Mouse (Mus musculus): ENCODE measurements around the gene Rad51c. TPM values are rescaled to one million over a fixed set of nuclear protein-coding genes. Genes with fewer than 3 reads are reported as not detected.
A peak's percentile ranks its signal among the peaks of the same experiment; 100 is the strongest.
"Not testable (repeated sequence)": the region's sequence is repeated elsewhere in the genome, so short reads cannot be mapped to it uniquely, and the experiment has no call there.

Rad51c gene
- total RNA-seq (2014; fragmentation: Nextera tagmentation): 4.4 and 4.7 TPM in 2 replicates
- 3.8 and 5.8 TPM in 2 replicates for total RNA-seq (2017)
- 0.59 and 0.74 TPM in 2 replicates for polyA plus RNA-seq (2012)

GRCm38 (mm10) chr11:87404876-87405275, at the start of gene Rad51c, which contains the start of gene Tex14:
TSS of gene Rad51c (minus strand) at chr11:87404954.
TSS of gene Tex14 (plus strand) at chr11:87405065.
- Histone ChIP-seq H3K9me3 (replicated peaks) (no peaks in the 10 kb centered on the region), H3K36me3 (replicated peaks) (peaks cover 2% of the 10 kb centered on the region), H3K4me3 (ENCODE audit: low read depth, low read length) (peak within 1 kb of the TSS; percentile 75), H3K4me1 (ENCODE audit: insufficient read depth, low read depth, low read length) (peaks cover 14% of the 10 kb centered on the region), H3K27me3 (ENCODE audit: insufficient read depth, low read length) (peaks cover 4% of the 10 kb centered on the region)
- TF ChIP-seq GATA1 (IDR thresholded peaks at IDR 0.05; ENCODE audit: borderline replicate concordance, low read length): no peak
- no peak for TF ChIP-seq POLR2AphosphoS5 (IDR thresholded peaks at IDR 0.05; ENCODE audit: insufficient replicate concordance, low read depth, low read length)
- no peak for TF ChIP-seq TAL1 (conservative IDR thresholded peaks at IDR 0.05; ENCODE audit: low read depth, low read length)
- TF ChIP-seq GATA2 (IDR thresholded peaks at IDR 0.05; ENCODE audit: borderline replicate concordance, low read depth, low read length): no peak
- no peak for TF ChIP-seq CTCF (IDR thresholded peaks at IDR 0.05; ENCODE audit: low read depth, low read length)
- no peak for ATAC-seq (ENCODE audit: extremely low read depth, insufficient number of reproducible peaks, low FRiP score, poor library complexity, severe bottlenecking)
- DNase-seq (ENCODE audit: low spot score): no peak

GRCm38 (mm10) chr11:87454035-87454690, 49.4 kb upstream of the Rad51c start:
- DNase-seq (ENCODE audit: low spot score) (no peak), ATAC-seq (ENCODE audit: extremely low read depth, insufficient number of reproducible peaks, low FRiP score, poor library complexity, severe bottlenecking) (no peak)
- Histone ChIP-seq H3K36me3 (replicated peaks) (no peaks in the 10 kb centered on the region), H3K4me1 (ENCODE audit: insufficient read depth, low read depth, low read length) (peaks cover 19% of the 10 kb centered on the region), H3K4me3 (ENCODE audit: low read depth, low read length) (no peak overlapping the region), H3K9me3 (replicated peaks) (no peaks in the 10 kb centered on the region), H3K27me3 (ENCODE audit: insufficient read depth, low read length) (peaks cover 3% of the 10 kb centered on the region; the same call in 1 of the 2 replicates)
- TF ChIP-seq TAL1 (conservative IDR thresholded peaks at IDR 0.05; ENCODE audit: low read depth, low read length): no peak
- TF ChIP-seq CTCF (IDR thresholded peaks at IDR 0.05; ENCODE audit: low read depth, low read length): no peak
- no peak for TF ChIP-seq POLR2AphosphoS5 (IDR thresholded peaks at IDR 0.05; ENCODE audit: insufficient replicate concordance, low read depth, low read length)
- no peak for TF ChIP-seq GATA2 (IDR thresholded peaks at IDR 0.05; ENCODE audit: borderline replicate concordance, low read depth, low read length)
- TF ChIP-seq GATA1 (IDR thresholded peaks at IDR 0.05; ENCODE audit: borderline replicate concordance, low read length): no peak

GRCm38 (mm10) chr11:87453216-87454034, 48.7 kb upstream of the Rad51c start:
- H3K36me3 ChIP-seq (replicated peaks): no peaks in the 10 kb centered on the region
- DNase-seq (ENCODE audit: low spot score) (no peak), ATAC-seq (ENCODE audit: extremely low read depth, insufficient number of reproducible peaks, low FRiP score, poor library complexity, severe bottlenecking) (no peak)
- TF ChIP-seq GATA1 (IDR thresholded peaks at IDR 0.05; ENCODE audit: borderline replicate concordance, low read length): no peak
- no peak for TF ChIP-seq GATA2 (IDR thresholded peaks at IDR 0.05; ENCODE audit: borderline replicate concordance, low read depth, low read length)
- TF ChIP-seq TAL1 (conservative IDR thresholded peaks at IDR 0.05; ENCODE audit: low read depth, low read length): no peak
- no peak for TF ChIP-seq CTCF (IDR thresholded peaks at IDR 0.05; ENCODE audit: low read depth, low read length)
- no peak for TF ChIP-seq POLR2AphosphoS5 (IDR thresholded peaks at IDR 0.05; ENCODE audit: insufficient replicate concordance, low read depth, low read length)
- no peaks in the 10 kb centered on the region for H3K9me3 ChIP-seq (replicated peaks)
- no peak overlapping the region for H3K4me3 ChIP-seq (ENCODE audit: low read depth, low read length)
- peaks cover 19% of the 10 kb centered on the region for H3K4me1 ChIP-seq (ENCODE audit: insufficient read depth, low read depth, low read length)
- H3K27me3 ChIP-seq (ENCODE audit: insufficient read depth, low read length): peaks cover 3% of the 10 kb centered on the region; the same call in 1 of the 2 replicates

GRCm38 (mm10) chr11:87452779-87453178, 48.0 kb upstream of the Rad51c start:
- H3K4me3 ChIP-seq (ENCODE audit: low read depth, low read length); H3K9me3 ChIP-seq (replicated peaks); H3K36me3 ChIP-seq (replicated peaks); H3K27me3 ChIP-seq (ENCODE audit: insufficient read depth, low read length); ATAC-seq (ENCODE audit: extremely low read depth, insufficient number of reproducible peaks, low FRiP score, poor library complexity, severe bottlenecking); DNase-seq (ENCODE audit: low spot score): not testable (repeated sequence)
- H3K4me1 ChIP-seq (ENCODE audit: insufficient read depth, low read depth, low read length): peaks cover 19% of the 10 kb centered on the region

- not testable (repeated sequence) for DNase-seq (ENCODE audit: low spot score); H3K27me3 ChIP-seq (ENCODE audit: insufficient read depth, low read length); H3K36me3 ChIP-seq (replicated peaks); ATAC-seq (ENCODE audit: extremely low read depth, insufficient number of reproducible peaks, low FRiP score, poor library complexity, severe bottlenecking); H3K4me3 ChIP-seq (ENCODE audit: low read depth, low read length); H3K9me3 ChIP-seq (replicated peaks)
- peaks cover 28% of the 10 kb centered on the region for H3K4me1 ChIP-seq (ENCODE audit: insufficient read depth, low read depth, low read length)
Measured at GRCm38 (mm10) chr11:87449847-87450246, 45.1 kb upstream of the Rad51c start.

GRCm38 (mm10) chr11:87449200-87449547, 44.4 kb upstream of the Rad51c start:
- Histone ChIP-seq H3K4me3 (ENCODE audit: low read depth, low read length) (no peak overlapping the region), H3K9me3 (replicated peaks) (no peaks in the 10 kb centered on the region)
- TF ChIP-seq GATA1 (IDR thresholded peaks at IDR 0.05; ENCODE audit: borderline replicate concordance, low read length): no peak
- peak; percentile 90; the same call in 1 of the 2 replicates for TF ChIP-seq POLR2AphosphoS5 (IDR thresholded peaks at IDR 0.05; ENCODE audit: insufficient replicate concordance, low read depth, low read length)

More at GRCm38 (mm10) chr11:87449200-87449547, 44.4 kb upstream of the Rad51c start:
- Histone ChIP-seq H3K4me1 (ENCODE audit: insufficient read depth, low read depth, low read length) (peaks cover 29% of the 10 kb centered on the region), H3K27me3 (ENCODE audit: insufficient read depth, low read length) (no peaks in the 10 kb centered on the region; the same call in 1 of the 2 replicates), H3K36me3 (replicated peaks) (no peaks in the 10 kb centered on the region)
- no peak for ATAC-seq (ENCODE audit: extremely low read depth, insufficient number of reproducible peaks, low FRiP score, poor library complexity, severe bottlenecking)
- no peak for DNase-seq (ENCODE audit: low spot score)
